Mouse (Mus musculus): ENCODE measurements around the gene St8sia4.
A peak's percentile ranks its signal among the peaks of the same experiment; 100 is the strongest.

St8sia4 gene

DNA sequence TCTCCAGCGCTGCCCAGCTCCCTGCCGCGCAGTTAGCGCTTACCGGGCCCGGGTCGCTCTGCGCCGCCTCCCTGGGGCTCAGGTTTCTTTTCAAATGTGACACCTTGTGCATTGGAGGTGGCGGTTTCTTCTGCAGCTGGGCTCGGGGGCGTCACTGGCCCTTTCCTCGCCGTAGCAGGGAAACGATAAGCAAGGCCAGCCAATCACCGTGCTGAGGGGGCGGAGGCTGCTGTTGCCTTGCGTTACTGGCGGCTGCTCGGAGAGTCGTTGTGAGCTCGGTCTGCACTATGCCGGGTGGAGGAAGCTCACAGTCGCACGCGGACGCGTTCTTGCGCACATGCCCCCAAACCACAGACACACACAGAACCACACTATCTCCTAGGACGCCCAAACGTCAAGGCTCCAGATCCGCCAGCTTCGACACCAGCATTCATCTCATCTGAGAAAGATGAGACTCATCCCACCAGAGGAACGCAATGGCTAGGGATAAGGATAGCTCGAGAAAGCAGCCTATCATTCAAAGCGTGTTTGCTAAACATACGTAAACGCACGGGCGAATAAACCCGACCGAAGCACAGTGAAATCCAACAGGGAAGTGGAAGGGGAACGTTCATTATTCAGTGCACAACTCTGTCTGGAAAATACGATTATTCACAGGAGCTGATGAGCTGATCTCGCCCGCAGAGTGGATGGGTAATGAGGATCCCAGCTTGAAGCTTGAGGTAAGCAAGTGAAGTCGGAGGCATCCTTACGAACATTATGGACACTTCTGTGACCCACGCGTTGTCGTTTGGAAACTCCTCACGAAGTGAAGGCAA, at the start of gene St8sia4:
Gene St8sia4, minus strand, starts transcription at position 137 of the 818 bp plus-strand sequence.
- DNase-seq (ENCODE audit: low read depth, low spot score) = peak; percentile 95
- Histone ChIP-seq H3K36me3 (ENCODE audit: control insufficient read depth, insufficient read depth, low read length, poor library complexity, severe bottlenecking) (no peaks in the 10 kb centered on the region), H3K27me3 (ENCODE audit: control insufficient read depth, insufficient read depth, low read length, poor library complexity, severe bottlenecking) (no peaks in the 10 kb centered on the region)

- H3K27me3 ChIP-seq (ENCODE audit: control insufficient read depth, insufficient read depth, low read length, poor library complexity, severe bottlenecking) = no peaks in the 10 kb centered on the region
- DNase-seq (ENCODE audit: low read depth, low spot score) = no peak
- H3K36me3 ChIP-seq (ENCODE audit: control insufficient read depth, insufficient read depth, low read length, poor library complexity, severe bottlenecking) = no peaks in the 10 kb centered on the region
Observed at GRCm38 (mm10) chr1:95709181-95709580, 41.8 kb upstream of the St8sia4 start.

- DNase-seq (ENCODE audit: low read depth, low spot score) = peak; percentile 3
- Histone ChIP-seq H3K36me3 (ENCODE audit: control insufficient read depth, insufficient read depth, low read length, poor library complexity, severe bottlenecking) (no peaks in the 10 kb centered on the region), H3K27me3 (ENCODE audit: control insufficient read depth, insufficient read depth, low read length, poor library complexity, severe bottlenecking) (no peaks in the 10 kb centered on the region)
Observed at GRCm38 (mm10) chr1:95699903-95700302, 32.5 kb upstream of the St8sia4 start.

DNA sequence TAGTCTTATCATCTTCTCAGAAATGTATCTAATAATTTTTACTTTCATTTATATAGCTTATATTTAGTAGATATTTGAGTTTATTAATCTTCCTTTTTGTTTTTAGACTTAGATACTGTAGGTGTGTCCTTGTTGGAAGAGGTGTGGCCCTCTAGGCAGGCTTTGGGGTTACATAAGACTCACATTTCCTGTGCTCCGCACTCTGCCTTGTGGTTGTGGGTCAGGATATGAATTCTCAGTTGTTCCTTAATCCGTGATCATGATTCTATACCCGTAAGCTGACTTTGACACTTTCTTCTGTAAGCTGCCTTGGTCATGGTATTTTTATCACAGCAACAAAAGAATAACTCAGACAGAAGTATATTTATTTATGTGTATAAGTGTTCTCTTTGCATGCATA, 6.7 kb upstream of the St8sia4 start:
- Histone ChIP-seq H3K27me3 (ENCODE audit: control insufficient read depth, insufficient read depth, low read length, poor library complexity, severe bottlenecking) (no peaks in the 10 kb centered on the region), H3K36me3 (ENCODE audit: control insufficient read depth, insufficient read depth, low read length, poor library complexity, severe bottlenecking) (no peaks in the 10 kb centered on the region)
- peak; percentile 24 for DNase-seq (ENCODE audit: low read depth, low spot score)

GRCm38 (mm10) chr1:95668253-95668805, 958 bp upstream of the St8sia4 start:
- no peaks in the 10 kb centered on the region for H3K27me3 ChIP-seq (ENCODE audit: control insufficient read depth, insufficient read depth, low read length, poor library complexity, severe bottlenecking)
- no peaks in the 10 kb centered on the region for H3K36me3 ChIP-seq (ENCODE audit: control insufficient read depth, insufficient read depth, low read length, poor library complexity, severe bottlenecking)
- no peak for DNase-seq (ENCODE audit: low read depth, low spot score)

DNA sequence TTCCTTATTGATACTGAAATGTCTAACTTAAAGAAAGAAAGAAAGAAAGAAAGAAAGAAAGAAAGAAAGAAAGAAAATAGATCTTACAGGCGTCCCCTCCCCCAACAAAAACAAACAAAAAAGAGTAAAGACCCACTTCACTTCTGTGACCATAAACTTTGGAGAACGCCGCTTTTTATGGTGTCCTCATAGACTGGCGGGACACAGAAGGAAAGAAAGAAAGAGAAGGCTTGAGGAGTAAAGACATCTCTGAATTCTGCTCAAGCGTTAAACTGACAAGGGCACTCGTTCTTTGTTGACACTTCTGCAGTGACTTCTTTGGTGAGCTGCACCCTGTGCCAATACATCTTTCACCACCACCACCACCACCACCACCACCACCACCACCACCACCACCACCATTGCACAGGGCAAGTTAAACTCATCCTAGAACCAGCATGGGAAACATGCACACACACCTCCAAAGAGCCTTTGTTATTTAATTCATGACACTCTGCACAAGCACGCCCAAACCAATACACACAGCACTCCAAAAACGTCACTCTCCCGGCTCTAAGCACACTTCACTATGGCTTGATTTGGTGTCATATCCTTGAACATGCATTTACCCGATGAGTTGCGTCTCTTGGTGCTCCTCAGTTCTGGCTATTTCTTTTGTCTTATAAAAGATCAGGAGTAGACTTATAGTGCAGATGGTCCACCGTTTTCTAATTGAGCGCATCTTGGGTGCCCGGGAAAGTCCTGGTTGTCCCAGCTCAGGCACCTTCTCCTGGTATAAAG, 640 bp downstream of the St8sia4 start:
- no peaks in the 10 kb centered on the region for H3K27me3 ChIP-seq (ENCODE audit: control insufficient read depth, insufficient read depth, low read length, poor library complexity, severe bottlenecking)
- peak; percentile 46 for DNase-seq (ENCODE audit: low read depth, low spot score)

DNA sequence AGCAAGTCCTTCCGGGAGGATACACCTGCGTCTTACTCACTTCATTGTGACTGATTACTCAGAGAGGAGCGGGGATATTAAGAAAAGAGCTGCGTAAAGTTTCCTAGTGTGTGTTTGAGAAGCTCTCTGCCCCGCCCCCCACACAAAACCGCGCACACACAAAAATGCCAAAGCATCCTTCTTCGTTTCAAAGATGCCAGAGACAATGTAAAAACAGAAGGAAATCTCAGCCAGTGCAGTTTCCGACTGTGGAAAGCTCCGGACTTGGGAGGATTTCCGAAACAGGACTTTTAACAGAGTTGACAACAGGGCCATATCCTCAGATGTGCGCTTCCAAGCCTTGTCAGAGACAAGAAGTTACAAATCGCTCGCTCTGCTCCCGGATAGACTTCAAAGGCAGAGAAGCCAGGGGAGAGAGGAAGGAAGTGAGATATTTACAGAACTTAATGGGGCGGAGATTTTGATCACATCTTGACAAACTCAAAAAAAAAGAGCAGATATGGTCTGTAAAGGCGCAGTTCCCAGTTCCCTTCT, 1.4 kb downstream of the St8sia4 start:
- H3K36me3 ChIP-seq (ENCODE audit: control insufficient read depth, insufficient read depth, low read length, poor library complexity, severe bottlenecking) = no peaks in the 10 kb centered on the region
- H3K27me3 ChIP-seq (ENCODE audit: control insufficient read depth, insufficient read depth, low read length, poor library complexity, severe bottlenecking) = no peaks in the 10 kb centered on the region
- DNase-seq (ENCODE audit: low read depth, low spot score) = peak; percentile 66

More for the DNA sequence above, 640 bp downstream of the St8sia4 start:
- H3K36me3 ChIP-seq (ENCODE audit: control insufficient read depth, insufficient read depth, low read length, poor library complexity, severe bottlenecking) = no peaks in the 10 kb centered on the region

GRCm38 (mm10) chr1:95664969-95665702, 2.2 kb downstream of the St8sia4 start:
- Histone ChIP-seq H3K27me3 (ENCODE audit: control insufficient read depth, insufficient read depth, low read length, poor library complexity, severe bottlenecking) (no peaks in the 10 kb centered on the region), H3K36me3 (ENCODE audit: control insufficient read depth, insufficient read depth, low read length, poor library complexity, severe bottlenecking) (no peaks in the 10 kb centered on the region)
- DNase-seq (ENCODE audit: low read depth, low spot score) = peak; percentile 67

GRCm38 (mm10) chr1:95664321-95664825, 3.0 kb downstream of the St8sia4 start:
- Histone ChIP-seq H3K27me3 (ENCODE audit: control insufficient read depth, insufficient read depth, low read length, poor library complexity, severe bottlenecking) (no peaks in the 10 kb centered on the region), H3K36me3 (ENCODE audit: control insufficient read depth, insufficient read depth, low read length, poor library complexity, severe bottlenecking) (no peaks in the 10 kb centered on the region)
- peak; percentile 67 for DNase-seq (ENCODE audit: low read depth, low spot score)

DNA sequence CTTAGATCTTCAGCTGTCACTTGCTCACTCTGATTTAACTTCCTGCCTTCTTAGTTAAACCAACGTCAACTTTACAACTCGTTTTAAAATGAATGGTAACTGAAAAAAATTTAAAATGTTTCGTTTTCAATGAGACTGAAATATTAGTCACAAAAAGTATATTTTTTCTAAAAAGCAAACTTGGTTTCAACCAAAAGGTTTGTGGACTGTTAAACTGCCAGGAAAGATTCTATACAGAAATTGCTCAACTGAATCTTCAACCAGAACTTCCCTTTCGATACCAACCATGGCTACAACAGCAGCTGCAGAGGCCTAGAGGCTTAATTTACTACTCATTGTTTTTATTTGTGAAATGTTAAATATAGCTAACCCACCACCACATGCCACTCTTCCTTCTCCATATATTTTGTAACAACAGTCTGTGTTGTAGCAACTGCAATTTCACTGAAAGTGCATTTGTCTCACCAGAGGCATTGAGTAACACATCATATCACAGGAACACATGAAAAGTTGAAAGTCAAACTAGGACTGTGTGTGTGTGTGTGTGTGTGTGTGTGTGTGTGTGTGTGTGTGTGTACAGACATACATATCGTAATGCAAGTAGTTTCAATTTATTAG, 10.2 kb downstream of the St8sia4 start:
- Histone ChIP-seq H3K36me3 (ENCODE audit: control insufficient read depth, insufficient read depth, low read length, poor library complexity, severe bottlenecking) (peaks cover 5% of the 10 kb centered on the region; the same call in 1 of the 2 replicates), H3K27me3 (ENCODE audit: control insufficient read depth, insufficient read depth, low read length, poor library complexity, severe bottlenecking) (no peaks in the 10 kb centered on the region)
- peak; percentile 78 for DNase-seq (ENCODE audit: low read depth, low spot score)

GRCm38 (mm10) chr1:95655564-95655963, 11.8 kb downstream of the St8sia4 start:
- Histone ChIP-seq H3K27me3 (ENCODE audit: control insufficient read depth, insufficient read depth, low read length, poor library complexity, severe bottlenecking) (no peaks in the 10 kb centered on the region), H3K36me3 (ENCODE audit: control insufficient read depth, insufficient read depth, low read length, poor library complexity, severe bottlenecking) (peaks cover 7% of the 10 kb centered on the region; the same call in 1 of the 2 replicates)
- DNase-seq (ENCODE audit: low read depth, low spot score) = peak; percentile 56

- Histone ChIP-seq H3K27me3 (ENCODE audit: control insufficient read depth, insufficient read depth, low read length, poor library complexity, severe bottlenecking) (no peaks in the 10 kb centered on the region), H3K36me3 (ENCODE audit: control insufficient read depth, insufficient read depth, low read length, poor library complexity, severe bottlenecking) (peaks cover 7% of the 10 kb centered on the region; the same call in 1 of the 2 replicates)
- no peak for DNase-seq (ENCODE audit: low read depth, low spot score)
Observed at GRCm38 (mm10) chr1:95653445-95653844, 13.9 kb downstream of the St8sia4 start.

DNA sequence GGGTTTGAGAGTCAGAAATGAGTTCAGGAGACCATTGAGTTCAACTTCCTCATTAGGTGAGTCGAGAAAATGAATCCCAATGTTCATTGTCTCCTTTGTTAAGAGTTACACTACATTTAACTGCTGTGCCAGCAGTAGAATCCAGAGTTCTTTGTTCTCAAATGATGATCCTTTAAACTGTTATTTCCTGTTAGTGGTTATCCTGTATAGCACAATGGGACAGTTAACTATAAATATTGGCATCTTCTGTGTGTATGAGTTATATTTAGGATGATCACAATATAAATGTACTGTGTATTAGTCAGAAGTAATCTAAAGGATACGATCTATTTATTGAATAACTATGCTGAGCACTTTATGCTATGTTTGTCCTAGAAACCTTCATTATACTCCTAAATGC, 23.1 kb downstream of the St8sia4 start:
- DNase-seq (ENCODE audit: low read depth, low spot score) = no peak
- Histone ChIP-seq H3K27me3 (ENCODE audit: control insufficient read depth, insufficient read depth, low read length, poor library complexity, severe bottlenecking) (no peaks in the 10 kb centered on the region), H3K36me3 (ENCODE audit: control insufficient read depth, insufficient read depth, low read length, poor library complexity, severe bottlenecking) (peaks cover 4% of the 10 kb centered on the region)

DNA sequence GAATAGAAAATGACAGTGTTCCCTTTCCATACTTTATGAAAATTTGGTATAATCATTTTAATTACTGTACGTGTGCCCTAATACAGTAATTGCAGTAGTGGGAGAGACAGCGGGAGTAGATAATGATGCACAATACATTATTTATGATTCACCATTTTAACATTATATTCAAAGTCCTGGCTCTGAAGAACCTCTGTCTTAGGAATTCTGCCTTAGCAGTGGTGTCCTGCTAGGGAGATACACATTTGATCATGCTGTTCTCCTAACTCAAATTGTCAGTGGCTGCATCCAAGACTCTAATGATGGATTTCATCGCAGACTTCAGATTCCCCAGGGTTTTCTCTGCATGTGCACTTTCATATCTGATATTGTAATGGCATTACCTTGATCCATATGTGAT, 28.4 kb downstream of the St8sia4 start:
- peaks cover 4% of the 10 kb centered on the region for H3K36me3 ChIP-seq (ENCODE audit: control insufficient read depth, insufficient read depth, low read length, poor library complexity, severe bottlenecking)
- DNase-seq (ENCODE audit: low read depth, low spot score) = no peak
- no peaks in the 10 kb centered on the region for H3K27me3 ChIP-seq (ENCODE audit: control insufficient read depth, insufficient read depth, low read length, poor library complexity, severe bottlenecking)
